Mouse (Mus musculus) liver, postnatal 0 days (tissue): ENCODE results near the gene Tceanc. TPM values are rescaled to one million over a fixed set of nuclear protein-coding genes. Genes with fewer than 3 reads are reported as not detected.

Source experiments
- ATAC-seq: fragments of 200-750 bp; cut with Nextera tagmentation; 2 replicates; pipeline ENCODE4 v1.8.0; 2017; ENCODE audit warnings: mild to moderate bottlenecking, moderate library complexity
- DNase-seq: peaks from one replicate; pipeline ENCODE4 v3.0.0-alpha.2; 2016
- H3K27ac ChIP-seq: fragments of 300-500 bp; sonication (generic); 2 replicates; pipeline ENCODE4 v1.5.1; 2014; ENCODE audit warnings: antibody characterized with exemption, moderate library complexity, mild to moderate bottlenecking, low read depth
- H3K27me3 ChIP-seq: fragments of 300-500 bp; sonication (generic); 2 replicates; pipeline ENCODE4 v1.6.1; 2014; ENCODE audit warnings: low read length, control low read depth, mixed read lengths; ENCODE audit not compliant: insufficient read depth
- H3K36me3 ChIP-seq: fragments of 300-500 bp; sonication (generic); replicated peaks from 2 replicates; pipeline ENCODE4 v1.6.1; 2014; ENCODE audit warnings: mild to moderate bottlenecking, control low read depth, low read length, moderate library complexity, mixed read lengths; ENCODE audit not compliant: insufficient read depth
- H3K4me1 ChIP-seq: fragments of 300-500 bp; sonication (generic); 2 replicates; pipeline ENCODE4 v1.6.1; 2014; ENCODE audit warnings: antibody characterized with exemption, mild to moderate bottlenecking, control low read depth; ENCODE audit not compliant: insufficient read depth
- H3K4me2 ChIP-seq: fragments of 300-500 bp; sonication (generic); 2 replicates; pipeline ENCODE4 v1.6.1; 2014; ENCODE audit warnings: low read depth, mild to moderate bottlenecking, low read length, moderate library complexity, mixed read lengths
- H3K4me3 ChIP-seq: fragments of 300-500 bp; sonication (generic); 2 replicates; pipeline ENCODE4 v1.5.1; 2014; ENCODE audit warnings: low read depth, low read length
- H3K9ac ChIP-seq: fragments of 300-500 bp; sonication (generic); replicated peaks from 2 replicates; pipeline ENCODE4 v1.6.1; 2014; ENCODE audit warnings: mild to moderate bottlenecking, moderate library complexity
- H3K9me3 ChIP-seq: fragments of 300-500 bp; sonication (generic); 2 replicates; pipeline ENCODE4 v1.6.1; 2016; ENCODE audit warnings: mild to moderate bottlenecking, control low read depth, low read length, mixed read lengths
- CTCF ChIP-seq: sonication (generic); IDR thresholded peaks from 2 replicates; pipeline ENCODE4 v1.5.1; 2016; ENCODE audit warnings: antibody characterized with exemption, low read depth
- EP300 ChIP-seq: IDR thresholded peaks from 2 replicates; pipeline ENCODE4 v1.6.1; 2016; ENCODE audit warnings: antibody characterized with exemption, low read depth, mild to moderate bottlenecking
- WGBS: fragments of 180-500 bp; shearing (Covaris S2); extraction: QIAGEN DNeasy Blood & Tissue Kit; methylation state at CpG from one replicate; pipeline ENCODE4 v1.1.7; 2014; ENCODE audit not compliant: insufficient replicate concordance; 5-methylcytosine and 5-hydroxymethylcytosine counted together
- polyA plus RNA-seq: library from polyadenylated mRNA; unstranded; fragments of >200 nt; fragmentation: Nextera tagmentation; extraction: Ambion mirVana; gene quantifications from 2 replicates; pipeline ENCODE4 v1.2.1, GENCODE M21; 2015

The Tceanc gene
- polyA plus RNA-seq = 2.0 and 2.1 TPM in 2 replicates

- Histone ChIP-seq H3K4me1 (no peaks in the 10 kb centered on the region), H3K27me3 (no peaks in the 10 kb centered on the region), H3K4me3 (no peak within 1 kb of the TSS), H3K27ac (no peak within 1 kb of the TSS), H3K9me3 (no peaks in the 10 kb centered on the region), H3K9ac (no peak within 1 kb of the TSS), H3K36me3 (no peaks in the 10 kb centered on the region), H3K4me2 (no peak within 1 kb of the TSS)
- TF ChIP-seq CTCF (no peak), EP300 (no peak)
- WGBS = 74% methylated on average over 16 of the region's 16 CpGs
- no peak for ATAC-seq
- DNase-seq = no peak
Observed at GRCm38 (mm10) chrX:166518345-166518744, at the start of gene Tceanc. Tceanc (minus strand) TSS chrX:166518567.

GRCm38 (mm10) chrX:166565983-166566382 is 47.6 kb upstream of the Tceanc start:
- Histone ChIP-seq H3K9ac (no peak overlapping the region), H3K4me3 (no peak overlapping the region), H3K4me2 (no peak overlapping the region), H3K36me3 (no peaks in the 10 kb centered on the region), H3K4me1 (no peaks in the 10 kb centered on the region), H3K27me3 (no peaks in the 10 kb centered on the region), H3K9me3 (no peaks in the 10 kb centered on the region), H3K27ac (no peak overlapping the region)
- WGBS = 73% methylated on average over 6 of the region's 6 CpGs
- ATAC-seq (no peak), DNase-seq (no peak)
- no peak for TF ChIP-seq EP300
- TF ChIP-seq CTCF = no peak

- H3K27ac ChIP-seq = no peak overlapping the region
- H3K4me1 ChIP-seq = no peaks in the 10 kb centered on the region
- ATAC-seq (no peak), DNase-seq (no peak)
- no peaks in the 10 kb centered on the region for H3K36me3 ChIP-seq
- TF ChIP-seq EP300 (no peak), CTCF (no peak)
- no peaks in the 10 kb centered on the region for H3K27me3 ChIP-seq
- H3K4me3 ChIP-seq = no peak overlapping the region
- no peaks in the 10 kb centered on the region for H3K9me3 ChIP-seq
- H3K9ac ChIP-seq = no peak overlapping the region
- no peak overlapping the region for H3K4me2 ChIP-seq
- 60% methylated on average over 5 of the region's 5 CpGs for WGBS
Observed at GRCm38 (mm10) chrX:166565401-166565800, 47.0 kb upstream of the Tceanc start.

GRCm38 (mm10) chrX:166564900-166565299 is 46.5 kb upstream of the Tceanc start:
- Histone ChIP-seq H3K4me1 (no peaks in the 10 kb centered on the region), H3K27me3 (no peaks in the 10 kb centered on the region), H3K9ac (no peak overlapping the region), H3K36me3 (no peaks in the 10 kb centered on the region), H3K9me3 (no peaks in the 10 kb centered on the region), H3K4me3 (no peak overlapping the region), H3K27ac (no peak overlapping the region), H3K4me2 (no peak overlapping the region)
- DNase-seq (no peak), ATAC-seq (no peak)
- TF ChIP-seq CTCF (no peak), EP300 (no peak)
- WGBS = 71% methylated on average over 5 of the region's 5 CpGs

GRCm38 (mm10) chrX:166559333-166559732 is 41.0 kb upstream of the Tceanc start:
- 77% methylated on average over 3 of the region's 3 CpGs for WGBS
- TF ChIP-seq EP300 (no peak), CTCF (no peak)
- Histone ChIP-seq H3K9ac (no peak overlapping the region), H3K36me3 (no peaks in the 10 kb centered on the region), H3K9me3 (no peaks in the 10 kb centered on the region), H3K4me3 (no peak overlapping the region), H3K27me3 (no peaks in the 10 kb centered on the region), H3K27ac (no peak overlapping the region), H3K4me2 (no peak overlapping the region), H3K4me1 (no peaks in the 10 kb centered on the region)
- ATAC-seq = no peak
- DNase-seq = no peak

- no peak overlapping the region for H3K4me3 ChIP-seq
- peak; percentile 11 for DNase-seq
- H3K27me3 ChIP-seq = no peaks in the 10 kb centered on the region
- no peak overlapping the region for H3K27ac ChIP-seq
- no peaks in the 10 kb centered on the region for H3K36me3 ChIP-seq
- no peak overlapping the region for H3K4me2 ChIP-seq
- H3K9me3 ChIP-seq = no peaks in the 10 kb centered on the region
- no peaks in the 10 kb centered on the region for H3K4me1 ChIP-seq
- TF ChIP-seq CTCF (no peak), EP300 (no peak)
- no peak overlapping the region for H3K9ac ChIP-seq
- 64% methylated on average over 7 of the region's 7 CpGs for WGBS
- ATAC-seq = 0 out of 2 replicates have a peak, but pooled peaks have one; percentile 31
Observed at GRCm38 (mm10) chrX:166552355-166552754, 34.0 kb upstream of the Tceanc start.

GRCm38 (mm10) chrX:166546495-166546894 is 28.1 kb upstream of the Tceanc start:
- Histone ChIP-seq H3K9ac (no peak overlapping the region), H3K27me3 (0 out of 2 replicates have a peak, but pooled peaks cover 3% of the 10 kb centered on the region), H3K4me3 (no peak overlapping the region), H3K9me3 (no peaks in the 10 kb centered on the region), H3K4me2 (no peak overlapping the region), H3K36me3 (no peaks in the 10 kb centered on the region), H3K4me1 (no peaks in the 10 kb centered on the region), H3K27ac (no peak overlapping the region)
- ATAC-seq = no peak
- TF ChIP-seq CTCF (no peak), EP300 (no peak)
- WGBS = 68% methylated on average over 2 of the region's 2 CpGs
- DNase-seq = no peak
